Mouse (Mus musculus) T-cell, adult 2 months (primary cell): ENCODE results near the gene Dnajc7.
A peak's percentile ranks its signal among the peaks of the same experiment; 100 is the strongest.
"Not testable (repeated sequence)": the region's sequence is repeated elsewhere in the genome, so short reads cannot be mapped to it uniquely, and the experiment has no call there.

Experiments used
- DNase-seq: peaks from one replicate; pipeline ENCODE4 v3.0.0; 2022; ENCODE audit warnings: low spot score

Gene Dnajc7

DNA sequence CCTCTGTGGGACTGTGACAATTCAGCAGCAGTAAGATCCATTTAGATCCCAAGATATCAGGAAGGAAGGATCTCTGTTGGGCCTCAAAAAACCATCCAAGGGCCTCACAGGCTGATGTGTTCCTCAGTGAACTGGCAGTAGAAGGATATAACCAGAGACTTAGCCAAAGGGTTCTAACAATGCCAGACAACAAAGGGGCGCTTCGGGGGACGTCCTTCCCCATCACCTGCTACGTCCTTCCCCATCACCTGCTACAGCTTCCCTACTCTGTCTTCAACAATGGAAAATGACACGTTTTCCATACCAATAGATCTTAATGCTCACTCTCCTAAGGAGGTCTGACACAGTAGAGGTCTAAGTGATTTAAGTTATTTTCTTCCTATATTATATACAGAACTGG is 3.6 kb downstream of the Dnajc7 start:
- DNase-seq, result no peak

DNA sequence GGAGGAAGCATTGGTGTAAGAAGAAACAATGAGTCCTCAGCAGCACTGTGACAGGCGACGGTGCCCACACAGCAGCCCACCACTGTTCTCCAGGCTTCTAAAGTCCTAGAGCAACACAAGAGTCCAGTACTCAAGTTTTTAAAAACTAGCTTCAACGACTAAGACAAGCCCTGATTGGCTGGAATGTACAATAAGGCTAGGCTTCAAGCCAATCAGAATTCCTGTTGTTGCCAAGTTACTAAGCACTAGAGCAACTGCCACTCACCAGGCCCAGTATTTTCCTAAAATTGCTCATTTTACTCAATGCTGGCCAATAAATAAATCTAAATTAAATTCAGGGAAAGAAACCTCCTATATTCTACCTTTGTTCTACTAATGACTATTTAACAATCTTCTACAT is 6.7 kb downstream of the Dnajc7 start:
- DNase-seq, result no peak

DNA sequence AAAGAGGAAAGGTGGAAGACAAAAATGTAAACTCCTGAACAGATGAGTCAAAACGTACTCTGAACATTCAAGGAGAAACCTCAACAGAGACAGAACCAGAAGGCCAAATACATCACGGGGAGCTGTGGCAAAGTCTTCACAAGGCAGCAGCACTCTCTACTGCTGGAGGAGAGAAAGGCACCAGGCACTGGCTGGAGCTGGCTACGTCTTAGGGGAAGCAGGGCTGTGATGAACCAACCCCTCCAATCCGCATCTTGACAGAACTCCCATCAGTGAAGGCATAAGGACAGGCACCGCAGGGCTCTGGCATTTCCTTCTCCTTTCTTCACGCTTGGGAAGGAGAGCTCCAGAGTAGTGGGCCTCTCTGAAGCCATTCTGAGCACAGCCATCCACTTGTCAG is 8.3 kb downstream of the Dnajc7 start:
- peak; percentile 39 for DNase-seq

DNA sequence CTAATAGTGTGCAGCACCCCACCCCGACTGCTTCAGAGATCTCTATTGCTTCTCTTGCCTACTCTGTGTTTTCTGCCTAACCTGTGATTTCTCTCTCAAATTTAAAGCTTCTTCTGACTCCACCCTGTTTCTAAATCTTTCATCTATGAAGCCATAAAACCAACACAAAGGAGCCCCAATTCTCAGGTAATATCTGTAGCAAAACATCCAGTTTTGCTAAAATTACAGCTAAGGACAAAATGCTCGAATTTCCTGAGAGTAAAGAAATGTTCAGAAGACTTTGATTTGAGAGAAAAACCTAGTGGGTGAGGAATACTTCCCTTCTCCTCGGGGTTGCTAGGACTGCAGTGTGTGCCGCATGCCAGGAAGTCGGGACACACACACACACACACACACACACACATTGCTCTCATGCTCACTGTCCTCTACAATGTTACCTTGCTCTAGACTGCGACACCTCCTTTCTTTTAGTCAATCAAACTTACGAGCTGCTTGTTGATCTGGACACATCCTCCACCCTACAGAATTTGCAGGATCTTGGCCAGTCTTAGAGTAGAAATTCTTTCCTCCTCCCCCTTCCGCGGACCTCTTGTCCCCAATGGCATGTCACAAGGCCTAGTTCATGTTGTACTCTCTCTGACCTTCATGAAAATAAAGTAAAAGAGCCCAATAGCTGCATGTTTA is 9.8 kb downstream of the Dnajc7 start:
- DNase-seq, result peak; percentile 62

DNA sequence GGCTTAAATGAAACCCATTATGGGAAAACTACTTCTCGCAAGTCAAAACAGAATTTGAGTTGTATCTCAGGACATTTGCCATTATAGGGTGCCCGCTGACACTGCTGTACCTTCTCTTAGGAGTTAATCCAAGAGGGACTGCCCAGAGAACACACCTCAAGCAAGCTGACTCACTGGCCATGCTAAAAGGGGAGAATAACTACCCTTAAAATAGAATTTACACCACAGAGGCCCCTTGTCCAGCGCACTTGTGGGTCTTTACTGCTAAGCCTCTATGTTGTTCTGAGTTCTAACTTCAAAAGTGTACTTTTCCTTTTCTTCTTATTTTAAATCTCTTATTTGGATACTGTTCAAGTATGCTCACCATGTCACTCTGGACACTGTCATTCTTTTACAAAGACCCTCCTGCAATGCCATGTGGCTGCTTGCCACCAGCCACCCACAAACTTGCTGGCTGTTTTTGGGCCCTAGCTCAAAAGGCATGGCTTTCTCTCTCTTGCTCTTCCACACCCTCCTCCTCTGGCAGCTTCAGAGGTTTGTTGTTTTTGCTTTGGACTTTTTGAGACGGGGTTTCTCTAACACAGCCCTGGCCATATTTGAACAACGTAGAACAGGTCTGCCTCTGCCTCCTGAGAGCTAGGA is 10.5 kb downstream of the Dnajc7 start:
- no peak for DNase-seq

DNA sequence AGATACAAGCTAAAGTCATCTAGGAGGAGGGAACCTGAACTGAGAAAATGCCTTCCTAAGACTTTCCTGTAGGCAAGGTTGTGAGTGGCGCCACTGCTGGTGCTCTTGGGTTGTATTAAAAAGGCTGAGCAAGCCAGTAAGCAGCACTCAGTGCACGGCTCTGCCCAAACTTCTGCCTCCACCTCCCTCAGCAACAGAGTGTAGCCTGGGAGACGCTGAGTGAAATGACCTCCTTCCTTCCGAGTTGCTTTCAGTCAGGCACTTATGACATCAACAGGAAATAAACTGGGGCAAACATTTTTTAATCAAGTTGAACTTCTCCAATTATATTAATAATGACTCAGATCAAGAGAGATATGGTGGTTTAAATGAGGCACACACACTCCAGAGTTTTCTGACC is 11.2 kb downstream of the Dnajc7 start:
- peak; percentile 45 for DNase-seq

DNA sequence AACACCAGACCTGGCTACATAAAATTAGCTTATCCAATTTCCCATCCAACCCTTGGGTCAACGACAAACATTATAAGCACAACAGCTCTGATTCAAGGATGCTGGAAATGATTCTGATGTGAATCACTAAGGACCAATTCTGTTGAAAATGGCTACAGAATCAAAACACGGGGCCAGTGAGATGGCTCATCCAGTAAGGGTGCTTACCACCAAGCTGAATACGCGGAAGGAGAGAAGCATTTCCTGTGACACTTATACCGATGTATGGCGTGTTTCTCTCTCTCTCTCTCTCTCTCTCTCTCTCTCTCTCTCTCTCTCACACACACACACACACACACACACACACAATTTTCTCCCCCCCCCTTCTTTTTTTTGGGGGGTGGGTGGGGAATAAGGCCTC is 12.8 kb downstream of the Dnajc7 start:
- DNase-seq, result no peak

DNA sequence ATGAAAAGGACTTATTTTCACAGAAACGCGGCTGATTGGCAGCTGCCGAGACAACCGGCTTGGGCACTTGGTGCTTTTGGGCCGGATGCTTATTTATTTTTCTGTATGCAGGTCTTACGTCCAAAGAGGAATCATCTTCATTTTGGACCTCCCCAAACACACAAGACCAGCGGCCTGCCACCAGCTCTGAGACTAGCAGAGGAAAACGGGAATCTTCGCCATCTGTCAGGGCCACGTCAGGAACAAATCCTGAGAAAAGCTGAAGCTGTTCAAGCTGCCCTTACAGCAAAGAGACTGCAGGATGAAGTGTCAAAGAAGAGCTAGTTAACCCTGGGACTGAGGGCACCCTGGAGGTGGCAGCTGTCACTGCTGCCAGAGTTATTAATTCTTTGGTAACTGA is 14.5 kb downstream of the Dnajc7 start:
- no peak for DNase-seq

DNA sequence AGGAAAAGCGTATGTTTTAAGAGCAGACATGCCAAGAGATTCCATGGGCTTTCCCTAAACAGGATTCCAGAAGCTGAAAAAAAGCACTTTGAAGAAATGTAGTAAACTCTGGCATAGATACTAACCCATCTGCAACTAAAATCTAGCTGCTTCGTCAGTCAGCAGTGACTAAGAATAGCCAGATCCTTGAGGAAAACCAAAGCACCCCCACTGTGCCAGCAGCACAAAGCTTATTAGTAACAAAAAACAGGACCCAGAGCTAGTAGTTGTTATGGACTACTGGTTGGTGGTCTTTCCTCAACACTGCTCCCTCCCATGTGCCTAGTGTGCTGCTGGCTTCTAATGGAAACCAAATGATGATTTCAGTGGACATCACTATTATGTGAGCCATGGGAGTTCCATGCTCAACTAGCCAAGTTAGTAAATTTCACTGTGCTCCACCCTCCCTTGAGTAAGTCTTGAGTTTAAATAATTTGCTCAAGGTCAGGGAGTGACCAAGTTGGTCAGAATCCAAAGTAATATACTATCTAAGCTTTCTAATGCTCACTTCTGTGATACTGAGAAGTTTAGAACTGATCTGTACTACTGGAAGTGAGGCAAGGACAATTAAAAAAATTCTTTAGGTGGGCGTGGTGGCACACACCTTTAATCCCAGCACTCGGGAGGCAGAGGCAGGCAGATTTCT is 15.5 kb downstream of the Dnajc7 start:
- DNase-seq, result no peak

DNA sequence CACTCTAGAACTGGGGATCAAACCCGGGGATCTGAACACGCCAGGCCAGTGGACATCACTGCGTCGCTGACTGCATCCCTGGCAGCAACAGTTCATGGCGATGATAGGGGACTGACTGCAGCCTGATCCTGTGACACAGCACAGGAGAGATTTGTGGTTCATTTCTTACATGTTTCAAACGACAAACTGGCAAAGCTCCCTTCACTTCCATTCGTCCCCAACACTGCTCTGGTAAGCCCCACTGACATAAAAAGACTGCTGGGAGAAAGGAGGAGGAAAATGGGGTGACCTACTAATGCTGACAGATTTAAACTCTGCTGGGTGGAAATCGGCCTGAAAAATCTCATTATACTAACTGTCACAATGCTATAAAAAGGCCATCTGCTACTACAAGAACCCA is 16.2 kb downstream of the Dnajc7 start:
- no peak for DNase-seq

DNA sequence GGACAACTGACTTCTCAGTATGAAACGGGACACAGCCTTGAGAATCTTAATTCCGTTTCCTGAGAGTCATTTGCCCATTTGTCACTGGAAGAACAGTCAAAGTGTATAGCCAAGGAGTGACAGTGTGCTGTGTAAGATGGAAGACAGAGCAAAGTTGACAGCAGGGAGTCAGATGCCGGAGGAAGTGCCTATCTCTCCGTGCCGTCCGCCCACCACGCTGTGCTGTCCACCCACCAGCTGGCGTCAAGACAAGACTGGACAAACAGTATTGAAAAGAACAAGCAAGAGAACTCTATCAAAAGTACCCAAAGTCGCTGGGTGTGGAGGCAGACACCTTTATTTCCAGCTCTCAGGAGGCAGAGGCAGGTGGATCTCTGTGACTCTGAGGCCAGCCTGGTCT is 16.8 kb downstream of the Dnajc7 start:
- DNase-seq, result no peak

DNA sequence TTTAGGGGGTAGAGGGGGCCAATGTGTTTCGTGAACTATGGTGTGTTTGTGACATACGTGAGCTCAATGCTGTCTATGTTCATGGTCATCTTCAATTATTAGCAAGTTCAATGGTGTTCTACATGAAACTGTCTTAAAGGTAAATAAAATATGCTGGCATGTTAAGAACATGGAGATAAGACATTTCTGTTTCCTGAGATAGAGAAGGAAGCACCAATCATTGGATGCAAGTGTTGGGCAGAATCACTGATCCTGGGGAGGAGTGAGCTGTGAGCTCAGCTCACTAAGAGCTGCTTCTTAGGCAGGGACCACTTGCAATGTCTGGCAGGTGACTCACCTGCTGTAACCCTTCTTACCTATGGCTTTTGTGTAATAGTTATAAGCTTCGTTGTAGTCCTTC is 18.6 kb downstream of the Dnajc7 start:
- DNase-seq, result no peak

DNA sequence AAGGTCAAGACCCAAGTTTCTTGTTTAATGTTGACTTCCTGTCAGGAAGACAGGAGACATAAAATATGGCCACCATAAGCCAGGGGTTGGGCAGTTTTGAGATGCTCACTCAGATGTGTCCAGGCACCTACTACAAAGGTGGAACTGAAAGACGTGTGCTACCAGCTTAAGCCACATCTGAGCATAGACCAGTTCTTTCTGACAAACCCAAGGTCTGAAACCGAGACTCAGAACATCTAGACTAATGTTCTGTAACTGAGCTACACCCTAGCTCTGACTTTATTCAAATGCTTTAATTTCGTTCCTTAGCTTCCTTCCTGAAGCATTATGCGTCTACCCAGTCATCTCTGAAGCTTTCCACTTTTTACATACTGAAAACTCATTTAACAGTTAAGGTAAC is 21.9 kb downstream of the Dnajc7 start:
- no peak for DNase-seq

DNA sequence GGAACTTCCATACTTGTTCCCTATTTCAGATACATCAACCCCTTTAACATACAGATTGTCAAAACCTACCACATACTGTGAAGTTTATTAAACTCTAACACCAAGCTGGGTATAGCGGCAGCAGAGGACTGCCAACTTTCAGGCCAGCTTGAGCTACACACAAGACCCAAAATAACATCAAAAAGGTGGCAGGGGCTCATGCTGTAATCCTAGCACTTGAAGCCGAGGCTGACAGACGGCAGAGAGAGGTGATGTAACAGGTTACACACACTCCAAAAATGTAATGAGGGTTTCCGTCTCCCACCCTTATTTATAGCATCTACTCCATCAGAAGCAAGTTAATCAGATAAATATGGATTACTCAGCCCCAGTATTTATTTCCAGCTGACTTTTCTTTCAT is 24.4 kb downstream of the Dnajc7 start:
- no peak for DNase-seq

DNA sequence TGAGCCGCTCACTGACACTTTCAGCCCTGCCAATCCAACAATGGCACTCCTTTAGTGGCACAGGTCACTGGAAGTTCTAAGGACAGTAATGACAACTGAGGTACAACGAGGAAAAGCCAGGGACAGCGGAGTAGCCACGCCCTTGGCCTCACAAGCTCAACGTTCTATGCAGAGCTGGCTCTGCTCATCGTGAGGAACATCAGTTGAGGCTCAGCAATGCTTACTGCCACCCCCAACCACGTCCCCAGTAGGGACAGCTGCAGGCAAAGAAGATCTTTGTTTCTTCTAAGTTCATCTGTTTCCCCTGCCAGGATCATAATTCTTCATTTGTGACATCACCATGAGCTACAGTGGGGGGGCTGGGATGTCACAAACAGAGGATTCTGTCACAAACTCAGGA is 25.4 kb downstream of the Dnajc7 start:
- no peak for DNase-seq

DNA sequence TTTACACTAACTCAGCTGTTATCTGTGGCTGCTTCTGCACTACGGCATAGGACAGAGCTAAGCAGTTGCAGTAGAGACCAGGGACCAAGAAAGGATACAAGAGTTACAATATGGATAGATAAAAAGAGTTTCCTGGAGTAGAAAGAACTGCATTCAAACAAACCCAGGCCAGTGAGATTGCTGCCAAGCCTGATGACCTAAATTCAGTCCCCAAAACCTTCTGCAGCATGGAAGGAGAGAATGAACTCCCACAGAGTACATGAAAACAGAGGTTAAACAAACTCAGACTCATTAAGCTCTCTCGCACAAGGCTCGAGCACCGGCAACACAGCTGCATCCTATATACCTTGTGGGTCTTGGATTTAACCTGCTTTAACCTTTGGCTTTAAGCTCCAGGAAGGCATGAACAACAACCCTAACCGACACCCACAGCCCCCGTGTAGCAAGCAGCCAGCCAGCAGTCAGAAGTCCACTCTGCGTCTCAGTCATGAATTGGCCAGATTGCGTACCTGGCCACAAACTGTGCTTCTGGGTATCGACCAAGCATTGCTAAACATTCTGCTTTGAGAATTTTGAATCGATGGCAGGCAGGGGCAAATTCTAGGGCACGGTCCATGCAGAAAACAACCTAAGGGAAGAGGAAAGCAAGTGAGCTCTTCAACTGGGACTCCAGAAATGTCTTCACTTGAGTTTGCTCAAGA is 27.5 kb downstream of the Dnajc7 start:
- no peak for DNase-seq

DNA sequence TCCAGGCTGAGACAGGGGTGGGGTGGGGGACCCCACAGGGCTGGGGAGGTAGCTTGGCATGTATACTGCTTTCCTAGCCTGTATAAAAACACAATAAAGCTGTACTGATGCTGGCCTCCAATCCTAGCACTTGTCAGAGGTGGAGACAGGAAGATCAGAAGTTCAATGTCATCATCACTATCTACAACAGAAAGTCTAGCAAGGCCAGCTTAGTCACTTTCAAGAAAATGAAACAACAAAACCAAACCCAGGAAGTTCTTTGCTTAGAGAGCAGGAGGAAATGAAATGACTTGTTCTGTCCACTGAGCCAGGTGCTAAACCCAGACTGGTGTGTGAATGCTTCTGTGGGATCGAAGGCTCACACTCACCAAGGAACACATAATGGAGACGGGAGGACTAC is 31.5 kb downstream of the Dnajc7 start:
- peak; percentile 31 for DNase-seq

DNA sequence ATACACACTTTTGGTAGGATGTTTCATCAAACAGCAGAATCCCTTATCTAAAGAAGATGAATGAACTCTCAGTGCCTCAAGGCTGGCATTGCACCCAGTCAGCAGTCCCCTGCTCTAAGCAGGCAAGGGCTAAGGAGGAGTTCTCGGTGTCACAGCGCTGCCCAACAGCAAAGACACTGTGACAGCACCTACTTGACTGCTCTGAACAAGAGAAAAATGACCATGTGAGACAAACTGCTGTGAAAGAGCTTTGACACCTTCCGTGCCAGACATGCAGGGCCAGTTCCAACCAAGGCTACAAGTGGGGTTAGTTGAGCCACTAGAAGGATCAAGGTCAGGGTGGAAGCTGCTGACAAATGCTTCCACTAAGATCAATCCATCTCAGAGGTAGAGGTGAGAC is 34.8 kb downstream of the Dnajc7 start:
- no peak for DNase-seq

DNA sequence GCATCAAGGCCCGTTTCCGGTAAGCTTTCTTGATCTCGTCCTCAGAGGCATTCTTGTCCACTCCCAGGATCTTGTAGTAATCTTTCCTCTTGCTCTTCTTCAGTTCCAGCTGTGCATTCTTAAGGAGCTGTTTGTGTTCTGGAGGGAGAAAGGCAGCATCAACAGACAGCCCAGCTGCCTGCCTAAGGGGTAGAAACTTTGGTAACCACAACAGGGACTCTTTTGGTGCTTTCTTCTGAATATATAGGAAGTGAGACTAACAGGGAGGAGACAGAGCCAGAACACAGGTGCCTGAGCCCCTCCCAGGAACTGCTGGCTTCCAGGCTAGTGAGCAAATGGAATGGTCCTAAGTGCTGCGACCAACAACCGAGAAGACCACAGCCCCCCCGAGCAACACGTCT is 35.4 kb downstream of the Dnajc7 start:
- peak; percentile 34 for DNase-seq

DNA sequence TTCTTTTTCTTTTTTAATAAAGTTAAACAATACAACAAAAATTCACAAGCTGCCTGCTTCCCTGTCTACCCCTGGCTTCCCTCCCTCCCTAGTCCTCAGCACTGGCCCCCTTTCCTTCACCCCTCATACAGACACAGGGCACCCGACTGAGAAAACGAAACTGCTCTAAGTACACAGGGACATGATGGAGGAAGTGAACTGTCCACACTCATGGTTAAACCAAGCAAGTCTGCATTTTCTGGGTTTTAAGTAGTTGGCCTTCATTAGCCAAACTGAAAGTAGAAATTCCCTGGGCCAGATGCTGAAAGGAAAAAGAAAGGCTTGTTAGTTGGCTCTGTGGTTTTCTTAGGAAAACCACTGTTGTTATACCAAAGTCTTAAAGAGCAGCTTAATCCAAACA is 37.1 kb downstream of the Dnajc7 start:
- DNase-seq, result no peak

DNA sequence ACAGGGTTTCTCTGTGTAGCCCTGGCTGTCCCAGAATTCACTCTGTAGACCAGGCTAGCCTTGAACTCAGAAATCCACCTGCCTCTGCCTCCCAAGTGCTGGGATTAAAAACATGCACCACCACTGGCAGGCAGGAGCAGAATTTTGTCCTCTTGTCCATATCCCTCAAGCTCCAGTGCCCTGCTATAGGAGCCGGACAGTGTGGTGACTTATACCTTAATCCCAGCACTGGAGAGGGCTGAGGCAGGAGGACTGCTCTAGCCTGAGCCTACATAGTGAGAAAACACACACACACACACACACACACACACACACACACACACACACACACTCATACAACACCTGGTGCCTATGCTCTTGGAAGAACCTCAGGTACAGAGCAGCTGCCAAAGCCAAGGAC is 37.6 kb downstream of the Dnajc7 start:
- DNase-seq, result not testable (repeated sequence)

DNA sequence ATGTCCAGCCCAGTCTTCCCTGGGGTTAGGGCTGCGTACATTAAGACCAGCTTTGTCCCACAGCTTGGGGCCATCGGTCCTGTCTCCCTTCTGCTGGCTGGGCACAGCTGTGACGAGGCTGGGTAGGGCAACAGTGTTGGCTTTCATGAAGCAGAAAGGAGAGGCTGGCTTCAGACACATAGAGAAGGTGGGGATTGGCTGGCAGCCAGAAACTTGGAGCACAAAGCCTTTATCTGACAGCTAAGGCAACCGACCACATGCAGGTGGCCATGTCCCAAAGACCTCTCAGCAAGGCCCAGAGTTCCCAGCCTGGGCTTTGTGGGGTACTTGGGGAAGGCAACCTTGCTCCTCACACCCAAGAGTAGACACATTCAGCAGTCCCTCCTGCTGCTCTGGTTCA is 38.2 kb downstream of the Dnajc7 start:
- DNase-seq, result no peak

DNA sequence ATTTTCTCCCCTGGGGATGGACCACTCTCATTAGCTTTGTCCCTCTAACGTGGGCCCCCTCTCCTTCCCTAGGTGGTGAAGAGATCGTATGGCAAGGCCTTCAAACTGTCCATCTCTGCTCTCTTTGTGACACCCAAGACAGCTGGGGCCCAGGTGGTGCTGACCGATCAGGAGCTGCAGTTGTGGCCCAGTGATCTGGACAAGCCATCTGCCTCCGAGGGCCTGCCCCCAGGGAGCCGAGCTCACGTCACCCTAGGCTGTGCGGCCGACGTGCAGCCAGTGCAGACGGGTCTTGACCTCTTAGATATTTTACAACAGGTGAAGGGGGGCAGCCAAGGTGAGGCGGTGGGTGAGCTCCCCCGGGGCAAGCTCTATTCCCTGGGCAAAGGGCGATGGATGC is 39.7 kb downstream of the Dnajc7 start:
- DNase-seq, result no peak
